Mouse (Mus musculus) layer of hippocampus, postnatal 25 days (tissue): ENCODE measurements around the gene Tanc1. TPM values are rescaled to one million over a fixed set of nuclear protein-coding genes. Genes with fewer than 3 reads are reported as not detected.

Source experiments
- DNase-seq, 2 experiments: peaks; one replicate each; pipeline ENCODE4 v3.0.0; 2022; ENCODE audit warnings: mixed read lengths in 2 of 2, low spot score in 1 of 2; ENCODE audit errors: extremely low spot score in 1 of 2
- total RNA-seq, 2 experiments: library from RNA; stranded (reverse); gene quantifications; 2 replicates each; pipeline ENCODE4 v1.2.3; 2021

The Tanc1 gene
- total RNA-seq, 2 experiments from 2014 or later: 93.6 to 107 TPM

- no peak for DNase-seq
Observed at GRCm38 (mm10) chr2:59852916-59853315, 241.1 kb downstream of the Tanc1 start.

- no peak for DNase-seq
Observed at GRCm38 (mm10) chr2:59853543-59853942, 241.7 kb downstream of the Tanc1 start.

GRCm38 (mm10) chr2:59854363-59854762 lies 242.5 kb downstream of the Tanc1 start:
- DNase-seq: no peak

GRCm38 (mm10) chr2:59862618-59863017 lies 250.8 kb downstream of the Tanc1 start:
- no peak for DNase-seq

GRCm38 (mm10) chr2:59870526-59870925 lies 258.7 kb downstream of the Tanc1 start:
- no peak for DNase-seq

GRCm38 (mm10) chr2:59876482-59876881 lies 264.6 kb downstream of the Tanc1 start:
- DNase-seq: no peak

- no peak for DNase-seq
Observed at GRCm38 (mm10) chr2:59877335-59877734, 265.5 kb downstream of the Tanc1 start.

- no peak for DNase-seq
Observed at GRCm38 (mm10) chr2:59878221-59878620, 266.4 kb downstream of the Tanc1 start.

- no peak for DNase-seq
Observed at GRCm38 (mm10) chr2:59881404-59881803, 269.6 kb downstream of the Tanc1 start.

GRCm38 (mm10) chr2:59881831-59882741 lies 270.2 kb downstream of the Tanc1 start, which contains the start of gene Wdsub1:
Gene Wdsub1, minus strand, starts transcription at chr2:59882591.
- peak; percentile 84 to 85 for DNase-seq

- DNase-seq: no peak
Observed at GRCm38 (mm10) chr2:59882742-59883281, 271.0 kb downstream of the Tanc1 start.

- no peak for DNase-seq
Observed at GRCm38 (mm10) chr2:59889699-59890098, 277.9 kb downstream of the Tanc1 start.

Other genes starting within 250 kb of the Tanc1 start
- not detected for gene Dapl1, start 127.4 kb upstream of the Tanc1 start, total RNA-seq